Mouse (Mus musculus) thymus, adult 2 months (tissue): Measurements from ENCODE around the gene Wnt10a.

Experiments used
- CTCF ChIP-seq: fragments of 200-500 bp; IDR thresholded peaks from 2 replicates; pipeline ENCODE4 v1.5.1; 2012; ENCODE audit warnings: mild to moderate bottlenecking, control low read depth, low read length, moderate library complexity, borderline replicate concordance; ENCODE audit not compliant: control insufficient read depth, poor library complexity, insufficient read depth; ENCODE audit errors: extremely low read depth
- POLR2A ChIP-seq: fragments of 200-500 bp; IDR thresholded peaks from 2 replicates; pipeline ENCODE4 v1.6.1; 2012; ENCODE audit warnings: mild to moderate bottlenecking, low read length, control low read depth, moderate library complexity; ENCODE audit not compliant: control insufficient read depth, poor library complexity, insufficient read depth; ENCODE audit errors: extremely low read depth

GRCm38 (mm10) chr1:74843090-74843489 is 51.8 kb downstream of the Wnt10a start:
- TF ChIP-seq POLR2A (no peak), CTCF (no peak)
